Mouse (Mus musculus) forebrain, embryonic 13.5 days (tissue): ENCODE data around the gene 4930578G10Rik. TPM values are rescaled to one million over a fixed set of nuclear protein-coding genes. Genes with fewer than 3 reads are reported as not detected.
"Not testable (repeated sequence)": the region's sequence is repeated elsewhere in the genome, so short reads cannot be mapped to it uniquely, and the experiment has no call there.

ENCODE experiments used
- ATAC-seq: fragments of 200-750 bp; cut with Nextera tagmentation; 2 replicates; pipeline ENCODE4 v1.8.0; 2017
- H3K27ac ChIP-seq: fragments of 300-500 bp; sonication (generic); 2 replicates; pipeline ENCODE4 v1.5.1; 2015; ENCODE audit warnings: inconsistent platforms, mild to moderate bottlenecking, moderate library complexity
- H3K27me3 ChIP-seq: fragments of 300-500 bp; sonication (generic); 2 replicates; pipeline ENCODE4 v1.6.1; 2015; ENCODE audit warnings: mild to moderate bottlenecking, inconsistent platforms
- H3K36me3 ChIP-seq: fragments of 300-500 bp; sonication (generic); 2 replicates; pipeline ENCODE4 v1.6.1; 2015; ENCODE audit warnings: mild to moderate bottlenecking, inconsistent platforms; ENCODE audit not compliant: poor library complexity, severe bottlenecking
- H3K4me1 ChIP-seq: fragments of 300-500 bp; sonication (generic); 2 replicates; pipeline ENCODE4 v1.6.1; 2015; ENCODE audit warnings: inconsistent platforms
- H3K4me2 ChIP-seq: fragments of 300-500 bp; sonication (generic); 2 replicates; pipeline ENCODE4 v1.6.1; 2015; ENCODE audit warnings: inconsistent platforms, mild to moderate bottlenecking, moderate library complexity
- H3K4me3 ChIP-seq: fragments of 300-500 bp; sonication (generic); 2 replicates; pipeline ENCODE4 v1.5.1; 2015; ENCODE audit warnings: mild to moderate bottlenecking, inconsistent platforms
- H3K9ac ChIP-seq: fragments of 300-500 bp; sonication (generic); 2 replicates; pipeline ENCODE4 v1.6.1; 2015; ENCODE audit warnings: mild to moderate bottlenecking, inconsistent platforms
- H3K9me3 ChIP-seq: fragments of 300-500 bp; sonication (generic); replicated peaks from 2 replicates; pipeline ENCODE4 v1.6.1; 2016; ENCODE audit warnings: inconsistent platforms
- WGBS: fragments of 180-500 bp; shearing (Covaris S2); methylation state at CpG from one replicate; pipeline ENCODE4 v1.1.7; 2015; 5-methylcytosine and 5-hydroxymethylcytosine counted together
- polyA plus RNA-seq: library from polyadenylated mRNA; unstranded; fragments of >200 nt; fragmentation: Nextera tagmentation; extraction: Ambion mirVana; gene quantifications from 2 replicates; pipeline ENCODE4 v1.2.1, GENCODE M21; 2015

The 4930578G10Rik gene
- polyA plus RNA-seq = 0.84 and 1.4 TPM in 2 replicates

DNA sequence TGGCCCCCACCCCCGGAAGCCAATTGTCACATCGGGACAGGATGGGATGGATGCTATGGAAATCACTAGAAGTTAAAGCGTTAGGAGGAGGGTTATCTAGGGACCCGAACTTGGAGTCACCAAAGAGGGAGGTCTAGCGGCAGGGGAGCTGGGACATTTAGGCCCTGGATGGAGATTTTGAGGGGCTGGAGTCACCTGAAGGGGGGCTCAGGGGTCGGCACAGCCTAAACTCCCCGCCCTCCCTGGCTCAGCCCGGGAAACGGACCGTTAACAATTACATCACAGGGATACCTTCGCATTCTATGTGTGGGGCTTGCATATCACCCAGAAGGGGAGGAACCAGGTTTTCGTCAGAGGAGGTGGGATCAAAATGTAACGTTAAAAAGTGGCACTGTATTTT, at the start of gene 4930578G10Rik:
Gene 4930578G10Rik, plus strand, starts transcription at position 301 of the 400 bp plus-strand sequence.
- not testable (repeated sequence) for H3K9ac ChIP-seq, H3K27ac ChIP-seq, H3K4me2 ChIP-seq, H3K4me3 ChIP-seq, H3K4me1 ChIP-seq, H3K36me3 ChIP-seq, H3K27me3 ChIP-seq, H3K9me3 ChIP-seq, ATAC-seq
- no CpG with 5 or more reads among the region's 13 CpGs for WGBS

DNA sequence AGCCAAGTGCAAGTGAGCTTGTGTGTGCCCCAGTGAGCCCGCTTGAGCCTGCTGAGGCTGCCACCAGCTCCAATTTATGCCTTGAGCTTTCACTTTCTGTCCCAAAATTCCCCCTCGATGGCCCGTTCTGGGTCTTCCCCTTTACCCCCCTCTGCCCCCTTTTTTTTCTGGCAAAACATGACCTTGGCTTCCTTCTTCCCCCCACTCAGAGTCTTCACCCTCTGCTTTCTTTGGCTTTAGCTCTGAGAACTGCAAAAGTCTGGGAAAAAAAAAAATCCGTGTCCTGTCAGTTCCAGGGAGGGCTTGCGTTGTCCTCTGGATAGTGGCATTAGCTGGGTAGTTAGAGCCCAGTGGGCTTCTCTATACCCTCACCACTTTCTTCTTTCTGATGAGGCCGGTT, 21.1 kb downstream of the 4930578G10Rik start, which contains the start of gene Ccl19:
Gene Ccl19, minus strand, starts transcription at position 101 of the 400 bp plus-strand sequence.
- WGBS = no CpG with 5 or more reads among the region's 6 CpGs
- not testable (repeated sequence) for H3K36me3 ChIP-seq, ATAC-seq, H3K9me3 ChIP-seq, H3K27ac ChIP-seq, H3K4me2 ChIP-seq, H3K27me3 ChIP-seq, H3K4me3 ChIP-seq, H3K4me1 ChIP-seq, H3K9ac ChIP-seq

DNA sequence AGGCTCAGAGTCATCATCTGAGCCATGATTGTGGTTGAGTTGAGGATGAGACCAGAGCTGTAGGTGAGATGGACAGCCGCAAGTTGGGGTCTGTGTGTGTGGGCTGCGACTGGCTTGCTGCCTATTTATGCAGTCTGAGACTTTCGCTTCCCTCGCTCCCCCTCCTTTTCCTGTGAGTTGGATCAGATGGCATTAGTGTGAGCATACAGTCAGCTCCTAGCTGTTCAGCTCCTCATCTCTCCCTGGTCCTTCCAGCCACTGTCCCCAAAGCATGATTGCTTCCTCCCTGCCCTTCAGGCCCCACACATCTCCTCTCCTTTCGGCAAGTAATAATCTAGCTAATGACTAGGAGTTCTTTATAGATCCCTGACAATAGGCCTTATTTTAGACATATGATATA, 38.5 kb downstream of the 4930578G10Rik start, which contains the start of gene Ccl21a:
Gene Ccl21a, minus strand, starts transcription at position 101 of the 400 bp plus-strand sequence.
- not testable (repeated sequence) for H3K27me3 ChIP-seq, H3K4me2 ChIP-seq, H3K36me3 ChIP-seq, H3K9me3 ChIP-seq, H3K4me3 ChIP-seq, ATAC-seq, H3K9ac ChIP-seq, H3K27ac ChIP-seq, H3K4me1 ChIP-seq
- WGBS = no CpG with 5 or more reads among the region's 5 CpGs

DNA sequence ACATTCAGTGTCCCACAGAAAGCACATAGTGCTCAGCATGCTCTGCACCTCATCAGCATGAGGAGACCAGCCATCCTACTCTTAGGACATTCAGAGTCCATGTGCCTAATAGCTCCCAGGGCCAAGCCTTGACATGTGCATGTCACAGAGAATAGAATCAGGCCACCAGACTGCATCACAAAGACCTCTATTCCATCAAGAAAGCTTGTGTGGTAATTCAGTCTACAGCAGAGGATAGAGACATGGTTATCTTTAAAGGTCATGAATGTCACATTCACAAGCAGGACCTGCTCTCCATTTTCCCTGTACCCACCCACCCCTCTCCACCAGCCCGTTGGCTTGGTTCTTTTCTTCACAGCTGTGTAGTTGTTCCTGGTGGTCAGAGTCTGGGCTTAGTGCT, 118.4 kb downstream of the 4930578G10Rik start, which contains the start of gene Fam205a1:
Gene Fam205a1, minus strand, starts transcription at position 101 of the 400 bp plus-strand sequence.
- H3K4me2 ChIP-seq, H3K4me3 ChIP-seq, H3K9ac ChIP-seq, H3K27ac ChIP-seq, H3K4me1 ChIP-seq, H3K27me3 ChIP-seq, H3K9me3 ChIP-seq, ATAC-seq, H3K36me3 ChIP-seq: not testable (repeated sequence)
- WGBS = 40% methylated on average over 1 of the region's 1 CpGs

DNA sequence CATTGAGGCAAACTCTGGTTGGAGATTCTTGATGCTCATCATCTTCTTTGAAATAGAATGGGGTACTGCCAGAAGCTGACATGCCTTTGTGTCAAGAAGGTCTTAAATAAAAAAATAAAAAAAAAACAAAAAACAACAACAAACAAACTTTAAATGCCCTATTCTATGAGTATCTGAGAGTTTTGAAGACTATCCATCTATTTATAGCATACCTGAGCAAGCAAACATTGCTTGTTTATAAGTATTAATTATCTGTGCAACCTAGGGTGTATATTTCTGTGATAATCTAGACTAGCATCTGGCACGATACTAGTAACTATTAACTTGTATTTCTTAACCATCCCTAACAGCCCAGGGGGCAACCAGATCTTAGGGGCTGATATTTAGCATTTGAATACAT, 121.3 kb downstream of the 4930578G10Rik start, which contains the start of gene Gm12394:
Gene Gm12394, minus strand, starts transcription at position 101 of the 400 bp plus-strand sequence.
- ATAC-seq, H3K36me3 ChIP-seq, H3K9me3 ChIP-seq, H3K4me2 ChIP-seq, H3K4me1 ChIP-seq, H3K27me3 ChIP-seq, H3K4me3 ChIP-seq, H3K27ac ChIP-seq, H3K9ac ChIP-seq: not testable (repeated sequence)
- 80% methylated on average over 1 of the region's 1 CpGs for WGBS

DNA sequence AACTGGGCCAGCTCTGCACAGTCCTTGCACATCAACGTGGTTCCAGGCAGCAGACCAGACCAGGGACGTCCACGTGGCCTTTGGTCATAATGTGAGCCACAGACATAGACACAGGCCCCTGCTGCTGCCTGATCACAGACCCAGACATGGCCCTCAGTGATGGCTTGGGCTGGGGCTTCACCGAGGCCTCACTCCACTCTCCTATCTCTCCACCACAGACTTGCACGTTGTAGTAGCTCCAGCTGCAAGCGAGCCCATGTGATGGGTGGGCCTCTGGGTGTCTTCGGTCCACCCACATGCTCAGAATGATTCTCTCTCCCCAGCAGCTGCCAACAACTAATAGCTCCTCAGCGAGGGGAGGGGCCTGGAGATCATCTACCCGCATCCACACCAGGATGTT, 125.1 kb downstream of the 4930578G10Rik start:
- WGBS = 85% methylated on average over 9 of the region's 9 CpGs
- not testable (repeated sequence) for H3K4me3 ChIP-seq, H3K27me3 ChIP-seq, H3K9me3 ChIP-seq, H3K36me3 ChIP-seq, H3K4me1 ChIP-seq, H3K4me2 ChIP-seq, H3K27ac ChIP-seq, ATAC-seq, H3K9ac ChIP-seq

DNA sequence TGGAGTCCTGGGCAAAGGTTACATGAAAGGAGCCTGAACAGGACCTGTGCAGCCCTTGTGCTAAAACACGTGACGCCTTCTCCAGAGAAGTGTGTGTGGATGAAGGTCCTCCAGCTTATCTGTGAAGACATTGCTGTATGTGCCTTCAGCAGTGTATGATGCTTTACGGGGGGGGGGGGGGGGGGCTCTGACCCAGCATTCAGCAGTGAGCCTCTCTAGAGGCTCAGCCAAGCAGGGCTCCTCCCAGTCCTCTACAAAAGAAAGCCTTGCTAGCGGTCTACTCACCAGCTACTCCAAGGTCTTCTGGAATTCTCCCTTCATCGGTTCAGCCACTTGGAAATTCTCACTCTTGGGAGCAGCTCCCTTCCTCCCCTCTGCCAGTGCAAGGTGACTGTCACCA, 128.1 kb downstream of the 4930578G10Rik start:
- not testable (repeated sequence) for H3K4me1 ChIP-seq, H3K36me3 ChIP-seq, H3K4me3 ChIP-seq, H3K9ac ChIP-seq, H3K9me3 ChIP-seq, ATAC-seq, H3K27ac ChIP-seq, H3K27me3 ChIP-seq, H3K4me2 ChIP-seq
- WGBS = 81% methylated on average over 5 of the region's 5 CpGs

DNA sequence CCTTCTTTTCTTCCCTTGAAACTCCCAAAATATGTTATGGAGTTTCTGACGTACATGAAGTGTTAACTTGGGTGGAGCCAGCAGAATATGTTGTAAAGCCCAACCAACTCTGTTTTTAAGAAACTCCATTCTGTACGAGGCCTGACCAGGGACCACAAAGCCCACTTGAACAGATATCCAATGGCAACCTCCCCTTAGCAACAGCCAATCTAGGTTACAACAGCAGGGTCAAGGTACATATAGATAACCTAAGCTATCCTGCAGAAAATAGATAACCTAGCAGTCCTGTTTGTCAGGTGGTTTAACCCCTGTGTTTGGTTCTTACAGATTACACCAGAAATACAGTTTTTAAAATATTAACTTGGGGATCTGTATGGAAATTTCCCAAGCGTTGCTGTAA, 132.0 kb downstream of the 4930578G10Rik start:
- ATAC-seq = no peak

DNA sequence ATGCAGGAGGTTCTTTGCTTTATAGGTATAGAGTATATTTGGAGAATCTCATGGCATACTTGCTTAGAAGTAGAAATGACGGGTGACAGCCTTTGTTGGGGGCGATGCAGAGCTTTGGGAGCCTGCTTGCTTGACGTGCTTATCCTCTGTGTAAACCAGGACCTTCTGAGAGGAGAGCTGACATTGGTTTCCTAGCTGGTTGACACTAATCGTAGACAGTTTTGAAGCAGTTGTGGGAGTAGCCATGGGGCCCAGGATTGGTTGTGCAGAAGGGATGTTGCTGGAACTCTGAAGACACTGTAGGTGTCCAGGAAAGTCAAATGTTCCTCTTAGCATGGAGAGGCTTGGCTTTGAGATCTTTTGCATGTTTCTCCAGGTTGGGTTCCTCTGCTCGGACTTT, 132.8 kb downstream of the 4930578G10Rik start:
- no peak overlapping the region for H3K4me3 ChIP-seq
- no peak for ATAC-seq
- H3K9me3 ChIP-seq = no peaks in the 10 kb centered on the region
- no peak overlapping the region for H3K9ac ChIP-seq
- no peaks in the 10 kb centered on the region for H3K36me3 ChIP-seq
- no peak overlapping the region for H3K27ac ChIP-seq
- H3K4me2 ChIP-seq = no peak overlapping the region
- H3K27me3 ChIP-seq = no peaks in the 10 kb centered on the region
- H3K4me1 ChIP-seq = no peaks in the 10 kb centered on the region
- WGBS = 92% methylated on average over 5 of the region's 5 CpGs

More for the DNA sequence above, 132.0 kb downstream of the 4930578G10Rik start:
- Histone ChIP-seq H3K27me3 (no peaks in the 10 kb centered on the region), H3K4me1 (no peaks in the 10 kb centered on the region), H3K9me3 (no peaks in the 10 kb centered on the region), H3K4me3 (no peak overlapping the region), H3K9ac (no peak overlapping the region), H3K4me2 (no peak overlapping the region), H3K27ac (no peak overlapping the region), H3K36me3 (no peaks in the 10 kb centered on the region)
- WGBS = 85% methylated on average over 3 of the region's 3 CpGs

DNA sequence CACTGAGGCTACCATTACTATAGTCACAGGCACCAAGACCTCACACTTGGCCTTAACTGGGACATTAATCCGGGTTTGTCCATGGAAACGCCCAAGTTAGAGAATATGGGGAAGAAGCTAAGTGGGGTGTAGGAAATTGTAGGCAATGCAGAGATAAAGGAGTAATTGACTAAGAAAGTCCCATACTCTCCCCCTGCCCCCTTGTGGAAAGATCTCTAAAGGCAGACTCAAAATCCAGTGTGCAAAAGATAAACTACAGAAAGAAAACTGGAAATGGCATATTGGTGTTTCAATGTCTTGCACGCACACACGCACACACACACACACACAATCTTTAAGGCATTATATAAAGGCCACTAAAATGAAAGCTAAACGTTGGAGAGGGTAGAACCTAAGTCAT, 135.4 kb downstream of the 4930578G10Rik start:
- Histone ChIP-seq H3K27ac (no peak overlapping the region), H3K9ac (no peak overlapping the region), H3K4me2 (no peak overlapping the region), H3K36me3 (no peaks in the 10 kb centered on the region), H3K9me3 (no peaks in the 10 kb centered on the region), H3K27me3 (no peaks in the 10 kb centered on the region), H3K4me3 (no peak overlapping the region), H3K4me1 (no peaks in the 10 kb centered on the region)
- 82% methylated on average over 5 of the region's 5 CpGs for WGBS
- ATAC-seq = no peak

DNA sequence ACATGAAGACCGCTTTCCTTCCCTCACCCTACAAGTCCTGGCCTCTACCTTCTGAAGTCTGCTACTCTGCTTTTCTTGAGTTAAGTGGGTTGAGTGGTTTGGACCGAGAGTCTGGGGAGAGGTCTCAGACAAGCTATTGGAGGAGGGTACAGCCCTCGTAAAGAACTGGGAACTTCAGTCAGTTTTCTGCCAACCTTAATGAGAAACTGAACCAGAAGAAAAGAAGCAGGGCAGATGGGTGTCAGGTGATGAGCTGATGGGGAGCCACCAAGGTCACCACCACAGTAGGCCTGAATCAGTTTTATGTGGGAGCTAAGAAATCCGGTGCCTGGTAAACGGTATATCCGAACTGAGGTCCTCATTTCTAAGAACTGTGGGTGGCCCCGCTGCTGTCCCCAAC, 136.8 kb downstream of the 4930578G10Rik start:
- 94% methylated on average over 7 of the region's 7 CpGs for WGBS

DNA sequence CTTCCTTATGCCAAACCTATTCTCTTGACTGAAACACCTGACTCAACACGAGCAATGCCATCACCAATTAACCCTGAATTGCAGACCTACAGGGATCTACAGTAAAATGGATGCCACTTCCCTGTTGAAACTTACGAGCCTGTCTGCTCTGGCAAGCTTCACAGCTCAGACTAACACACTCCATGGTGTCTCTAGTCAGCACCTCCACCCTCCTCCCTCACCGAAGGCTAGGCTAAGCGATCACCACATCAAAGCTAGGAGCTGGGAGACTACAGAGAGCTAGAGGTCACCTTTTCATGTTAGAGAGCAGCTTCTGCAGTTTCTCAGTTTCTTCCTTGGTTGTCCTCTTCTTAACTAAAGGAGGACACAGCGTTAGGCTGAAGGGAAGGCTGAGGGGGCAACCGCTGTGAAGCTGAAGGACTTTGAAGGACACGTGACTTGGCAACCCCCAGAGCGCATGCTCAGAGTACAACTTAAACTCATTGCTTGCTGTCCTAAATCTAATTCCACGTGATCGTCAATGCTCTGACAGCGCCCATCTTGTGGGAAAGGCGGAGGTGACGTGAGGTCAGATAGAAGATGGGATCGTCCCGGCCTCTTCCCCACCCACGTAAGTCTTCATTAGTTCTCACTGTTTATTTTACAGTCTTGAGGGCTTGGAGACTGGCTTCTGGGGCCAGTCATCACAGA, 137.5 kb downstream of the 4930578G10Rik start:
- Histone ChIP-seq H3K27ac (no peak overlapping the region), H3K4me1 (no peaks in the 10 kb centered on the region), H3K27me3 (no peaks in the 10 kb centered on the region), H3K4me2 (no peak overlapping the region), H3K36me3 (no peaks in the 10 kb centered on the region), H3K9me3 (no peaks in the 10 kb centered on the region), H3K9ac (no peak overlapping the region), H3K4me3 (no peak overlapping the region)
- 91% methylated on average over 16 of the region's 16 CpGs for WGBS
- ATAC-seq = no peak

More for the DNA sequence above, 136.8 kb downstream of the 4930578G10Rik start:
- Histone ChIP-seq H3K27me3 (no peaks in the 10 kb centered on the region), H3K9me3 (no peaks in the 10 kb centered on the region), H3K9ac (no peak overlapping the region), H3K4me3 (no peak overlapping the region), H3K4me1 (no peaks in the 10 kb centered on the region), H3K27ac (no peak overlapping the region), H3K36me3 (no peaks in the 10 kb centered on the region), H3K4me2 (no peak overlapping the region)
- no peak for ATAC-seq

DNA sequence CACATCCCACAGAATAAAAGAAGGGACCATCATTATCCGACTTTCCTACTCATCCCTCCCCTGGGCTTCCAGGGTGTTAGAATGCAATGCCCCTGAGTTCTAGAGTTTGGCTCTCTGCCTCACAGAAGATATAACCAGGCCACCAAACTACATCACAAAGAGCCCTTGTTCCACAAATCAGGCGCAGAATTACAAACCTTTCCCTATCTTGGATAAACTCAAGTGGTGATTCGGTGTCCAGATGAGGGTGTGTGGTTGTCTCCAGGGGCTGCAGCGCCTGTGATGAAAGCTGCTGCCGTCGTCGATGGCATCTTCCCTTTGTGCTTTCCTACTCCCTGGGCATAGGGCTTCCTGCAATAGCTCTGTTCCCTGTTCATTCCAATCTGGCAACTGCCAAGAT, 138.8 kb downstream of the 4930578G10Rik start, which contains the start of gene Fam205c:
Gene Fam205c, minus strand, starts transcription at position 101 of the 400 bp plus-strand sequence.
- Histone ChIP-seq H3K36me3 (no peaks in the 10 kb centered on the region), H3K27ac (no peak within 1 kb of the TSS), H3K9ac (no peak within 1 kb of the TSS), H3K4me1 (no peaks in the 10 kb centered on the region), H3K9me3 (no peaks in the 10 kb centered on the region), H3K4me2 (no peak within 1 kb of the TSS), H3K4me3 (no peak within 1 kb of the TSS), H3K27me3 (no peaks in the 10 kb centered on the region)
- 87% methylated on average over 7 of the region's 7 CpGs for WGBS
- ATAC-seq = no peak
